Mouse (Mus musculus): ENCODE data around the gene Tnrc6c. TPM values are rescaled to one million over a fixed set of nuclear protein-coding genes. Genes with fewer than 3 reads are reported as not detected.

Tnrc6c gene
- total and polyA plus RNA-seq, 3 experiments, result 17.7 to 30.3 (median 28.5) TPM

GRCm38 (mm10) chr11:117667152-117667551 is 13.1 kb downstream of the Tnrc6c start:
- Histone ChIP-seq H3K36me3 (ENCODE audit: control insufficient read depth, insufficient read depth, low read length) (peaks cover 24% of the 10 kb centered on the region), H3K4me1 (ENCODE audit: control insufficient read depth, insufficient read depth, low read length) (peaks cover 10% of the 10 kb centered on the region), H3K79me2 (replicated peaks; ENCODE audit: control insufficient read depth, insufficient read depth, low read length) (peaks cover 17% of the 10 kb centered on the region), H3K27me3 (ENCODE audit: control insufficient read depth, insufficient read depth, low read length) (no peaks in the 10 kb centered on the region), H3K27ac (no peak overlapping the region), H3K4me3 (no peak overlapping the region), H3K9ac (ENCODE audit: low read depth, low read length) (no peak overlapping the region)
- intact Hi-C loops (cut with DNase I), result no loop called here
- TF ChIP-seq EP300 (IDR thresholded peaks at IDR 0.05; ENCODE audit: insufficient read depth, low read depth, low read length) (no peak), POLR2A (IDR thresholded peaks at IDR 0.05; ENCODE audit: insufficient read depth, low read depth, low read length) (no peak), CTCF (IDR thresholded peaks at IDR 0.05) (no peak)
- no peak for DNase-seq
- 92% methylated on average over 5 of the region's 5 CpGs for WGBS

- peaks cover 10% of the 10 kb centered on the region for H3K4me1 ChIP-seq (ENCODE audit: control insufficient read depth, insufficient read depth, low read length)
- 30% methylated on average over 5 of the region's 5 CpGs for WGBS
- peaks cover 24% of the 10 kb centered on the region for H3K36me3 ChIP-seq (ENCODE audit: control insufficient read depth, insufficient read depth, low read length)
- TF ChIP-seq POLR2A (IDR thresholded peaks at IDR 0.05; ENCODE audit: insufficient read depth, low read depth, low read length) (no peak), EP300 (IDR thresholded peaks at IDR 0.05; ENCODE audit: insufficient read depth, low read depth, low read length) (no peak)
- H3K27me3 ChIP-seq (ENCODE audit: control insufficient read depth, insufficient read depth, low read length), result no peaks in the 10 kb centered on the region
- no peak for DNase-seq
- no peak overlapping the region for H3K4me3 ChIP-seq
- no peak overlapping the region for H3K27ac ChIP-seq
- H3K79me2 ChIP-seq (replicated peaks; ENCODE audit: control insufficient read depth, insufficient read depth, low read length), result peaks cover 17% of the 10 kb centered on the region
- intact Hi-C loops (cut with DNase I), result no loop called here
- no peak overlapping the region for H3K9ac ChIP-seq (ENCODE audit: low read depth, low read length)
Observed at GRCm38 (mm10) chr11:117667825-117668224, 13.7 kb downstream of the Tnrc6c start.

- intact Hi-C loops (cut with DNase I), result no loop called here
- Histone ChIP-seq H3K9ac (ENCODE audit: low read depth, low read length) (no peak overlapping the region), H3K79me2 (replicated peaks; ENCODE audit: control insufficient read depth, insufficient read depth, low read length) (peaks cover 16% of the 10 kb centered on the region), H3K27me3 (ENCODE audit: control insufficient read depth, insufficient read depth, low read length) (no peaks in the 10 kb centered on the region), H3K36me3 (ENCODE audit: control insufficient read depth, insufficient read depth, low read length) (peaks cover 9% of the 10 kb centered on the region), H3K4me3 (no peak overlapping the region), H3K27ac (no peak overlapping the region), H3K4me1 (ENCODE audit: control insufficient read depth, insufficient read depth, low read length) (peaks cover 11% of the 10 kb centered on the region)
- WGBS, result 87% methylated on average over 5 of the region's 5 CpGs
- no peak for DNase-seq
- TF ChIP-seq CTCF (IDR thresholded peaks at IDR 0.05), result no peak
- no peak for TF ChIP-seq EP300 (IDR thresholded peaks at IDR 0.05; ENCODE audit: insufficient read depth, low read depth, low read length)
- no peak for TF ChIP-seq POLR2A (IDR thresholded peaks at IDR 0.05; ENCODE audit: insufficient read depth, low read depth, low read length)
Observed at GRCm38 (mm10) chr11:117671626-117672025, 17.5 kb downstream of the Tnrc6c start.

GRCm38 (mm10) chr11:117674531-117674930 is 20.4 kb downstream of the Tnrc6c start:
- H3K27me3 ChIP-seq (ENCODE audit: control insufficient read depth, insufficient read depth, low read length), result no peaks in the 10 kb centered on the region
- DNase-seq, result no peak
- 96% methylated on average over 1 of the region's 1 CpGs for WGBS
- H3K79me2 ChIP-seq (replicated peaks; ENCODE audit: control insufficient read depth, insufficient read depth, low read length), result peaks cover 12% of the 10 kb centered on the region
- no peak overlapping the region for H3K27ac ChIP-seq
- intact Hi-C loops (cut with DNase I), result no loop called here
- H3K4me3 ChIP-seq, result no peak overlapping the region
- TF ChIP-seq EP300 (IDR thresholded peaks at IDR 0.05; ENCODE audit: insufficient read depth, low read depth, low read length), result no peak
- peak; percentile 45 for TF ChIP-seq CTCF (IDR thresholded peaks at IDR 0.05)
- no peak for TF ChIP-seq POLR2A (IDR thresholded peaks at IDR 0.05; ENCODE audit: insufficient read depth, low read depth, low read length)
- peaks cover 7% of the 10 kb centered on the region for H3K36me3 ChIP-seq (ENCODE audit: control insufficient read depth, insufficient read depth, low read length)
- H3K4me1 ChIP-seq (ENCODE audit: control insufficient read depth, insufficient read depth, low read length), result peaks cover 11% of the 10 kb centered on the region
- H3K9ac ChIP-seq (ENCODE audit: low read depth, low read length), result no peak overlapping the region

GRCm38 (mm10) chr11:117676649-117677048 is 22.6 kb downstream of the Tnrc6c start:
- intact Hi-C loops (cut with DNase I), result no loop called here
- Histone ChIP-seq H3K27me3 (ENCODE audit: control insufficient read depth, insufficient read depth, low read length) (no peaks in the 10 kb centered on the region), H3K4me1 (ENCODE audit: control insufficient read depth, insufficient read depth, low read length) (peaks cover 11% of the 10 kb centered on the region), H3K27ac (no peak overlapping the region; the same call in 1 of the 2 replicates), H3K79me2 (replicated peaks; ENCODE audit: control insufficient read depth, insufficient read depth, low read length) (peaks cover 12% of the 10 kb centered on the region), H3K4me3 (no peak overlapping the region), H3K9ac (ENCODE audit: low read depth, low read length) (0 out of 2 replicates have a peak overlapping the region, but pooled peaks have one; percentile 25), H3K36me3 (ENCODE audit: control insufficient read depth, insufficient read depth, low read length) (peaks cover 7% of the 10 kb centered on the region)
- DNase-seq, result no peak
- WGBS, result 29% methylated on average over 2 of the region's 2 CpGs
- TF ChIP-seq CTCF (IDR thresholded peaks at IDR 0.05), result no peak
- no peak for TF ChIP-seq POLR2A (IDR thresholded peaks at IDR 0.05; ENCODE audit: insufficient read depth, low read depth, low read length)
- TF ChIP-seq EP300 (IDR thresholded peaks at IDR 0.05; ENCODE audit: insufficient read depth, low read depth, low read length), result no peak

- peaks cover 12% of the 10 kb centered on the region for H3K79me2 ChIP-seq (replicated peaks; ENCODE audit: control insufficient read depth, insufficient read depth, low read length)
- no peak for DNase-seq
- no peak overlapping the region for H3K27ac ChIP-seq
- no peak overlapping the region for H3K4me3 ChIP-seq
- 46% methylated on average over 3 of the region's 3 CpGs for WGBS
- H3K36me3 ChIP-seq (ENCODE audit: control insufficient read depth, insufficient read depth, low read length), result peaks cover 7% of the 10 kb centered on the region
- H3K9ac ChIP-seq (ENCODE audit: low read depth, low read length), result no peak overlapping the region; the same call in 1 of the 2 replicates
- peaks cover 11% of the 10 kb centered on the region for H3K4me1 ChIP-seq (ENCODE audit: control insufficient read depth, insufficient read depth, low read length)
- intact Hi-C loops (cut with DNase I), result no loop called here
- TF ChIP-seq POLR2A (IDR thresholded peaks at IDR 0.05; ENCODE audit: insufficient read depth, low read depth, low read length), result no peak
- TF ChIP-seq EP300 (IDR thresholded peaks at IDR 0.05; ENCODE audit: insufficient read depth, low read depth, low read length), result no peak
- 0 out of 2 replicates have a peak, but pooled peaks have one; percentile 22 for TF ChIP-seq CTCF (IDR thresholded peaks at IDR 0.05)
- H3K27me3 ChIP-seq (ENCODE audit: control insufficient read depth, insufficient read depth, low read length), result no peaks in the 10 kb centered on the region
Observed at GRCm38 (mm10) chr11:117677111-117677510, 23.0 kb downstream of the Tnrc6c start.

Measured in heart, adult 2 months (tissue).